Mouse (Mus musculus): ENCODE measurements at regions not wholly inside any gene's neighbourhood (a gene's known extent, or its start where the extent isn't known, plus 50 kb on each side); places are given as distances from the start of the nearest gene placed in this dataset.

GRCm38 (mm10) chr17:15140391-15140790 is 99.1 kb upstream of the Gm3448 start:
- Histone ChIP-seq H3K4me3 (no peak overlapping the region), H3K27ac (no peak overlapping the region), H3K4me2 (no peak overlapping the region), H3K9ac (no peak overlapping the region), H3K27me3 (no peaks in the 10 kb centered on the region), H3K36me3 (no peaks in the 10 kb centered on the region), H3K9me3 (no peaks in the 10 kb centered on the region), H3K4me1 (replicated peaks) (0 out of 2 replicates have a peak, but pooled peaks cover 4% of the 10 kb centered on the region)
- 86% methylated on average over 4 of the region's 4 CpGs for WGBS
- ATAC-seq (ENCODE audit: low FRiP score) = no peak
